Mouse (Mus musculus): Measurements from ENCODE around the gene Szrd1. TPM values are rescaled to one million over a fixed set of nuclear protein-coding genes. Genes with fewer than 3 reads are reported as not detected.
A peak's percentile ranks its signal among the peaks of the same experiment; 100 is the strongest.

Gene Szrd1
- polyA plus RNA-seq (2014; fragmentation: Nextera tagmentation; extraction: Ambion mirVana) = 23.3 and 46.4 TPM in 2 replicates

- Histone ChIP-seq H3K27me3 (ENCODE audit: control insufficient read depth, insufficient read depth, low read length) (no peaks in the 10 kb centered on the region), H3K9ac (ENCODE audit: low read depth, low read length) (peak within 1 kb of the TSS; percentile 90), H3K4me3 (ENCODE audit: low read length) (peak within 1 kb of the TSS; percentile 89), H3K27ac (ENCODE audit: low read depth, low read length) (peak within 1 kb of the TSS; percentile 97), H3K4me1 (ENCODE audit: control insufficient read depth, insufficient read depth, low read length) (peaks cover 34% of the 10 kb centered on the region), H3K4me2 (replicated peaks; ENCODE audit: low read depth, low read length) (peak within 1 kb of the TSS; percentile 92), H3K9me3 (ENCODE audit: control insufficient read depth, low read length) (no peaks in the 10 kb centered on the region), H3K36me3 (ENCODE audit: control insufficient read depth, insufficient read depth, low read length) (peaks cover 3% of the 10 kb centered on the region; the same call in 1 of the 2 replicates)
- 1% methylated on average over 61 of the region's 63 CpGs for WGBS
- ATAC-seq (ENCODE audit: low FRiP score, low TSS enrichment) = peak; percentile 94
Measured at GRCm38 (mm10) chr4:141139116-141139970, at the start of gene Szrd1. TSS of gene Szrd1 (minus strand) at chr4:141139775.

GRCm38 (mm10) chr4:141186923-141187836 lies 47.6 kb upstream of the Szrd1 start:
- H3K4me1 ChIP-seq (ENCODE audit: control insufficient read depth, insufficient read depth, low read length) = 0 out of 2 replicates have a peak, but pooled peaks cover 4% of the 10 kb centered on the region
- 59% methylated on average over 9 of the region's 9 CpGs for WGBS
- no peak overlapping the region for H3K27ac ChIP-seq (ENCODE audit: low read depth, low read length)
- H3K9ac ChIP-seq (ENCODE audit: low read depth, low read length) = no peak overlapping the region
- H3K27me3 ChIP-seq (ENCODE audit: control insufficient read depth, insufficient read depth, low read length) = no peaks in the 10 kb centered on the region
- H3K9me3 ChIP-seq (ENCODE audit: control insufficient read depth, low read length) = no peaks in the 10 kb centered on the region
- ATAC-seq (ENCODE audit: low FRiP score, low TSS enrichment) = no peak
- H3K4me3 ChIP-seq (ENCODE audit: low read length) = no peak overlapping the region
- H3K4me2 ChIP-seq (replicated peaks; ENCODE audit: low read depth, low read length) = no peak overlapping the region
- H3K36me3 ChIP-seq (ENCODE audit: control insufficient read depth, insufficient read depth, low read length) = peaks cover 25% of the 10 kb centered on the region; the same call in 1 of the 2 replicates

DNA sequence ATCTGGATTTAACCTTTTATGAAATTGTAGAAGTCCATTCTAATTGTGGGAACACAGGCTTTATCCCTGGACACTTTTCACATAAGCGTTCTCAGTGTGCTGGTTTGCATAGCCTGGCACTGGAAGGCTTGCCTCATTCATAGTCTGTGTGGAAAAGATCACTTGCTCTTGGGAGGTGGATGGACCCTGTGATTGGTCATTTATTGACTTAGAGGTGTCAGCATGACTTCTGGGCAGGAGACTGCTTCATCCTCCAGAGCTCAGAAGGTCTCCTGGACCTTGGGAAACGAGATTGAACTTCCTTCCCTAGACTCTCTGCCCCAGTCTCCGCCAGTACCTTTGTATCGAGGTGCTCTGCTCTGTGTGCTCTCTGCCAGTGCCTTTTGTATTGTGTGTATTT lies 44.9 kb upstream of the Szrd1 start:
- no peak overlapping the region for H3K4me3 ChIP-seq (ENCODE audit: low read length)
- 89% methylated on average over 4 of the region's 4 CpGs for WGBS
- no peak overlapping the region for H3K27ac ChIP-seq (ENCODE audit: low read depth, low read length)
- no peak overlapping the region for H3K4me2 ChIP-seq (replicated peaks; ENCODE audit: low read depth, low read length)
- no peak for ATAC-seq (ENCODE audit: low FRiP score, low TSS enrichment)
- H3K9me3 ChIP-seq (ENCODE audit: control insufficient read depth, low read length) = no peaks in the 10 kb centered on the region
- H3K36me3 ChIP-seq (ENCODE audit: control insufficient read depth, insufficient read depth, low read length) = peaks cover 35% of the 10 kb centered on the region
- 0 out of 2 replicates have a peak, but pooled peaks cover 4% of the 10 kb centered on the region for H3K4me1 ChIP-seq (ENCODE audit: control insufficient read depth, insufficient read depth, low read length)
- H3K9ac ChIP-seq (ENCODE audit: low read depth, low read length) = no peak overlapping the region
- H3K27me3 ChIP-seq (ENCODE audit: control insufficient read depth, insufficient read depth, low read length) = no peaks in the 10 kb centered on the region

GRCm38 (mm10) chr4:141183932-141184331 lies 44.4 kb upstream of the Szrd1 start:
- Histone ChIP-seq H3K4me2 (replicated peaks; ENCODE audit: low read depth, low read length) (no peak overlapping the region), H3K4me1 (ENCODE audit: control insufficient read depth, insufficient read depth, low read length) (0 out of 2 replicates have a peak, but pooled peaks cover 4% of the 10 kb centered on the region), H3K27ac (ENCODE audit: low read depth, low read length) (no peak overlapping the region), H3K4me3 (ENCODE audit: low read length) (no peak overlapping the region), H3K9ac (ENCODE audit: low read depth, low read length) (no peak overlapping the region), H3K27me3 (ENCODE audit: control insufficient read depth, insufficient read depth, low read length) (no peaks in the 10 kb centered on the region), H3K9me3 (ENCODE audit: control insufficient read depth, low read length) (no peaks in the 10 kb centered on the region), H3K36me3 (ENCODE audit: control insufficient read depth, insufficient read depth, low read length) (peaks cover 36% of the 10 kb centered on the region)
- WGBS = 97% methylated on average over 2 of the region's 2 CpGs
- no peak for ATAC-seq (ENCODE audit: low FRiP score, low TSS enrichment)

- H3K9me3 ChIP-seq (ENCODE audit: control insufficient read depth, low read length) = no peaks in the 10 kb centered on the region
- no peak overlapping the region for H3K9ac ChIP-seq (ENCODE audit: low read depth, low read length)
- peaks cover 39% of the 10 kb centered on the region for H3K36me3 ChIP-seq (ENCODE audit: control insufficient read depth, insufficient read depth, low read length)
- H3K4me2 ChIP-seq (replicated peaks; ENCODE audit: low read depth, low read length) = no peak overlapping the region
- no peaks in the 10 kb centered on the region for H3K27me3 ChIP-seq (ENCODE audit: control insufficient read depth, insufficient read depth, low read length)
- no peak for ATAC-seq (ENCODE audit: low FRiP score, low TSS enrichment)
- H3K4me1 ChIP-seq (ENCODE audit: control insufficient read depth, insufficient read depth, low read length) = 0 out of 2 replicates have a peak, but pooled peaks cover 4% of the 10 kb centered on the region
- 97% methylated on average over 6 of the region's 6 CpGs for WGBS
- no peak overlapping the region for H3K4me3 ChIP-seq (ENCODE audit: low read length)
- H3K27ac ChIP-seq (ENCODE audit: low read depth, low read length) = no peak overlapping the region
Measured at GRCm38 (mm10) chr4:141181981-141182380, 42.4 kb upstream of the Szrd1 start.

GRCm38 (mm10) chr4:141180831-141181230 lies 41.3 kb upstream of the Szrd1 start:
- Histone ChIP-seq H3K27me3 (ENCODE audit: control insufficient read depth, insufficient read depth, low read length) (no peaks in the 10 kb centered on the region), H3K4me1 (ENCODE audit: control insufficient read depth, insufficient read depth, low read length) (0 out of 2 replicates have a peak, but pooled peaks cover under 1% of the 10 kb centered on the region), H3K36me3 (ENCODE audit: control insufficient read depth, insufficient read depth, low read length) (peaks cover 39% of the 10 kb centered on the region), H3K27ac (ENCODE audit: low read depth, low read length) (no peak overlapping the region), H3K4me3 (ENCODE audit: low read length) (no peak overlapping the region), H3K4me2 (replicated peaks; ENCODE audit: low read depth, low read length) (no peak overlapping the region), H3K9ac (ENCODE audit: low read depth, low read length) (no peak overlapping the region), H3K9me3 (ENCODE audit: control insufficient read depth, low read length) (no peaks in the 10 kb centered on the region)
- ATAC-seq (ENCODE audit: low FRiP score, low TSS enrichment) = no peak
- 90% methylated on average over 8 of the region's 8 CpGs for WGBS

DNA sequence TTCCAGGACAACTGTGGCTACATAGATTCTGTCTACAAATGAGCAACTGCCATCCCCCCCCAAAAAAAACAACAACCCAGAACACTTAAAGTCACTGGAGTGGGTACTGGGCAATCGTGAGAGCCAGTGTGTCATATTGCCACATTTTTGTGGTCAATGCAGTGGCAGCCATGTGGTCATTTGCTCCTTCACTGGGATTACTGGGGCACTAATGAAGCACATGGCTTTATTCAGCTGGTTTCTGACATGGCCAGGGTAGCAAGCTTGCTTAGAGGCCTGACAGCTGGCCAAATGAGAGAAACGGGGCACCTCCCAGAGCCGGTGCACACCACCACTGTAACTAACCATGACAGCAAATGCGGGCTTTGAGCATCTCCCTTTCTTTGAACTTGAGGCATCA lies 38.9 kb upstream of the Szrd1 start:
- Histone ChIP-seq H3K4me2 (replicated peaks; ENCODE audit: low read depth, low read length) (no peak overlapping the region), H3K36me3 (ENCODE audit: control insufficient read depth, insufficient read depth, low read length) (peaks cover 47% of the 10 kb centered on the region), H3K9ac (ENCODE audit: low read depth, low read length) (no peak overlapping the region), H3K9me3 (ENCODE audit: control insufficient read depth, low read length) (no peaks in the 10 kb centered on the region), H3K27me3 (ENCODE audit: control insufficient read depth, insufficient read depth, low read length) (no peaks in the 10 kb centered on the region), H3K4me3 (ENCODE audit: low read length) (no peak overlapping the region), H3K27ac (ENCODE audit: low read depth, low read length) (no peak overlapping the region), H3K4me1 (ENCODE audit: control insufficient read depth, insufficient read depth, low read length) (no peaks in the 10 kb centered on the region)
- 87% methylated on average over 4 of the region's 4 CpGs for WGBS
- no peak for ATAC-seq (ENCODE audit: low FRiP score, low TSS enrichment)

GRCm38 (mm10) chr4:141176328-141176838 lies 36.8 kb upstream of the Szrd1 start:
- H3K9ac ChIP-seq (ENCODE audit: low read depth, low read length) = no peak overlapping the region
- H3K36me3 ChIP-seq (ENCODE audit: control insufficient read depth, insufficient read depth, low read length) = peaks cover 49% of the 10 kb centered on the region
- WGBS = 81% methylated on average over 10 of the region's 10 CpGs
- H3K27me3 ChIP-seq (ENCODE audit: control insufficient read depth, insufficient read depth, low read length) = no peaks in the 10 kb centered on the region
- H3K4me2 ChIP-seq (replicated peaks; ENCODE audit: low read depth, low read length) = no peak overlapping the region
- H3K4me3 ChIP-seq (ENCODE audit: low read length) = no peak overlapping the region
- H3K4me1 ChIP-seq (ENCODE audit: control insufficient read depth, insufficient read depth, low read length) = no peaks in the 10 kb centered on the region
- no peaks in the 10 kb centered on the region for H3K9me3 ChIP-seq (ENCODE audit: control insufficient read depth, low read length)
- ATAC-seq (ENCODE audit: low FRiP score, low TSS enrichment) = no peak
- H3K27ac ChIP-seq (ENCODE audit: low read depth, low read length) = no peak overlapping the region
